Mouse (Mus musculus) C2C12 (cell line): ENCODE results near the gene Slc30a5.

Source experiments
- CEBPB ChIP-seq: IDR thresholded peaks from one replicate; pipeline ENCODE4 v1.6.1; 2011; ENCODE audit warnings: low read depth, mild to moderate bottlenecking, control low read depth, moderate library complexity
- CTCF ChIP-seq: IDR thresholded peaks from one replicate; pipeline ENCODE4 v1.5.1; 2011; ENCODE audit not compliant: control insufficient read depth, insufficient read depth, insufficient read length
- FOSL1 ChIP-seq: IDR thresholded peaks from one replicate; pipeline ENCODE4 v1.8.0; 2011; ENCODE audit warnings: mild to moderate bottlenecking, low read length; ENCODE audit not compliant: poor library complexity, insufficient read depth, severe bottlenecking
- MAX ChIP-seq: IDR thresholded peaks from one replicate; pipeline ENCODE4 v1.6.1; 2011; ENCODE audit warnings: mild to moderate bottlenecking, control low read depth
- MYOG ChIP-seq: IDR thresholded peaks from one replicate; pipeline ENCODE4 v1.6.1; 2011; ENCODE audit not compliant: control insufficient read depth, insufficient read length; ENCODE audit errors: extremely low read depth
- USF1 ChIP-seq: IDR thresholded peaks from one replicate; pipeline ENCODE4 v1.6.1; 2011; ENCODE audit warnings: low read depth, mild to moderate bottlenecking, control low read depth, moderate library complexity

- TF ChIP-seq CTCF: no peak
- no peak for TF ChIP-seq USF1
- no peak for TF ChIP-seq FOSL1
- TF ChIP-seq CEBPB: no peak
- no peak for TF ChIP-seq MAX
- no peak for TF ChIP-seq MYOG
Measured at GRCm38 (mm10) chr13:100754186-100754585, 79.0 kb downstream of the Slc30a5 start.
